Mouse (Mus musculus) lung, adult 2 months (tissue): Measurements from ENCODE around the gene Nlk.

Source experiments
- CTCF ChIP-seq: fragments of 200-500 bp; IDR thresholded peaks from 2 replicates; pipeline ENCODE4 v1.5.1; 2011; ENCODE audit warnings: mild to moderate bottlenecking, low read length, control low read depth; ENCODE audit not compliant: insufficient read depth
- POLR2A ChIP-seq: fragments of 200-500 bp; IDR thresholded peaks from 2 replicates; pipeline ENCODE4 v1.6.1; 2011; ENCODE audit warnings: low read depth, mild to moderate bottlenecking, control low read depth, low read length, borderline replicate concordance; ENCODE audit errors: extremely low read depth

DNA sequence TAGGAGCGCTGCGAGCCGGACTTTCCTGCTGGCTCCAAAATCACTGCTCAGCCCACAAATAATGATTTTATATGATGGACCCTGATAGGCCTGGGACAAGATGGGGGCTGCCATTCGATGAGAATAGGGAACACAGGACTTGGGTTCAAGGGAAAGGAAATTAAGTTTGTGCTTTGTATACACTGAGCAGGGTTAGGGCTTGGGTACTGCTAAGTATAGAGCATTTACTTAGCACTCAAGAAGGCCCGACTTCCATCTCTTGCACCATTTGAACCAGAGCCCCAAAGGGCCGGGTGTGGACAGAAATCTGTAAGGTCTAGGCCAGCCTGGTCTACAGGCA, 146.1 kb downstream of the Nlk start:
- no peak for TF ChIP-seq CTCF
- no peak for TF ChIP-seq POLR2A
